Mouse (Mus musculus) cerebellum, adult 2 months (tissue): ENCODE measurements around the gene Jun. TPM values are rescaled to one million over a fixed set of nuclear protein-coding genes. Genes with fewer than 3 reads are reported as not detected.

Experiments used
- DNase-seq, 2 experiments: peaks; one replicate each; pipeline ENCODE4 v3.0.0; 2021
- H3K27ac ChIP-seq: fragments of 200-500 bp; 2 replicates; pipeline ENCODE4 v1.5.1; 2012; ENCODE audit warnings: low read length, control low read depth, inconsistent platforms; ENCODE audit not compliant: insufficient read depth
- H3K27me3 ChIP-seq: fragments of 200-500 bp; 2 replicates; pipeline ENCODE4 v1.6.1; 2012; ENCODE audit warnings: inconsistent platforms, mild to moderate bottlenecking, low read length, moderate library complexity; ENCODE audit not compliant: control insufficient read depth, insufficient read depth
- H3K4me1 ChIP-seq: fragments of 200-500 bp; 2 replicates; pipeline ENCODE4 v1.6.1; 2011; ENCODE audit warnings: low read length; ENCODE audit not compliant: control insufficient read depth, insufficient read depth
- H3K4me3 ChIP-seq: fragments of 200-500 bp; replicated peaks from 2 replicates; pipeline ENCODE3; 2011; ENCODE audit warnings: mild to moderate bottlenecking, low read depth, low read length, control low read depth; ENCODE audit not compliant: insufficient read depth
- CTCF ChIP-seq: fragments of 200-500 bp; IDR thresholded peaks from 2 replicates; pipeline ENCODE4 v1.5.1; 2011; ENCODE audit warnings: low read depth, mild to moderate bottlenecking, control low read depth, low read length, moderate library complexity, borderline replicate concordance; ENCODE audit not compliant: insufficient read depth
- POLR2A ChIP-seq: fragments of 200-500 bp; IDR thresholded peaks from 2 replicates; pipeline ENCODE4 v1.6.1; 2011; ENCODE audit warnings: low read length, control low read depth, borderline replicate concordance; ENCODE audit not compliant: insufficient read depth
- WGBS: fragments of 180-500 bp; shearing (Covaris S2); methylation state at CpG from one replicate; pipeline ENCODE4 v1.1.7; 2018; 5-methylcytosine and 5-hydroxymethylcytosine counted together
- polyA plus RNA-seq: library from polyadenylated mRNA; depleted of rRNA; stranded (reverse); fragments of >200 nt; gene quantifications from 2 replicates; pipeline ENCODE4 v1.2.3, GENCODE M21; 2012; rRNA removed

Jun gene
- 50.8 and 59.7 TPM in 2 replicates for polyA plus RNA-seq

DNA sequence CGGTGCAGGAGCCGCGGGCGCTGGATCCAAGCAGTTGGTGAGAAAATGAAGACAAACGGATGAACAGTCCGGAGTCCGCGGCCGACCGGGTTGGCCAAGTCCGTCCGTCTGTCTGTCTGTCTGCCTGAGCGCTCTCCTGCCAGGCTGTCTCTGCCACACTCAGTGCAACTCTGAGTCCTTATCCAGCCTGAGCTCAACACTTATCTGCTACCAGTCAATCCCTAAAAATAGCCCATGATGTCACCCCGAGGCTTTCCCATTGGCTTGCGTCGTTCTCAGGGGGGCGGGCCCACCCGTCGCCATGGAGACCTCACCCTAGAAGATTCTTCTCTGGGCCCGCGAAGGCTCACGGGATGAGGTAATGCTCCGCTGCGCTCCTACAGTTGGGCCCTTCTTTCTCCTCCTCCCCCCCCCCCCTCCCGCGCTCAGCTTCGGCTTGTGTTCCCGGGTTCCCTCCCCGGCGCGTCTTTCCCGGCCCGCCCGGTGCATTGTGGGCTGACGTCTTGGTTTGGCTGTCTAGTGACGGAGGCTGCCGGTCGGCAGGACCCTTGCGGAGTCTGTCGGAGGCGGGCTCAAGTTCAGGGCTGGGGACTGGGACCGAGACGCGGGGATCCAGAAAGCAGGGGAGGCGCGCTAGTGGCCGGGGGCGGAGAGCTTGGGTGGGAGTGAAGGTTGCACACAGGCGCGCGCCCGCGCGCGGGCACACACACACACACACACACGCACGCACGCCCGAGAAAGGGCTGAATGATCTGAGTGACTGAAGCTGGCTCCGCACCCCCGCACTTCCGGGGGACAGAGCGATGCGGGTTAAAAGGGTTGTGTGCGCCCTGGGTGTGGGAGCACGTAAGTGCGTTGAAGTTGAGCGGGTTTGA, at the start of gene Jun:
Gene Jun, minus strand, starts transcription at position 198 of the 875 bp plus-strand sequence.
- Histone ChIP-seq H3K27ac (peak within 1 kb of the TSS; percentile 89), H3K27me3 (no peaks in the 10 kb centered on the region), H3K4me1 (no peaks in the 10 kb centered on the region; the same call in 1 of the 2 replicates), H3K4me3 (peak within 1 kb of the TSS; percentile 99)
- DNase-seq: peak; percentile 100
- WGBS: under 1% methylated on average over 68 of the region's 68 CpGs
- no peak for TF ChIP-seq CTCF
- peak; percentile 100 for TF ChIP-seq POLR2A

DNA sequence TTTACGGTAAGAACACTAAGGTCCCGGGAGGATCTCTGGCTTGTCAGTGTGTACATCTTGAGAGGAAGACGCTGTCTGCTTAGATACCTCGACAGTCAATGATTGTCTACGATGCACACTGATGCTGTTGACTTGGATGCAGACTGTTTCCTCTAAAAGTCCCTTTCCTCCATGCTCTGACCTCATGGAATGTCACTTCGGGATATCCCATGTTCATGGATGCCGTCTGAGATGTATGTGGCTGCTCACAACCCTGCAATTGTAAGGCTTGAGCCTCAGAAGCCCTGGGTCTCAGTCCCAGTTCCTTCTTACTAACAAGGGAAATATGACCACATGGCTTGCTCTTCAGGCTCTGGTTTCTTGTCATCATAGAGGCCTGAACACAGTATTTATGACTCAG, 49.7 kb upstream of the Jun start:
- Histone ChIP-seq H3K27me3 (no peaks in the 10 kb centered on the region; the same call in 1 of the 2 replicates), H3K4me3 (no peak overlapping the region), H3K27ac (no peak overlapping the region), H3K4me1 (0 out of 2 replicates have a peak, but pooled peaks cover 2% of the 10 kb centered on the region)
- no peak for DNase-seq
- 96% methylated on average over 7 of the region's 7 CpGs for WGBS
- no peak for TF ChIP-seq POLR2A
- no peak for TF ChIP-seq CTCF

DNA sequence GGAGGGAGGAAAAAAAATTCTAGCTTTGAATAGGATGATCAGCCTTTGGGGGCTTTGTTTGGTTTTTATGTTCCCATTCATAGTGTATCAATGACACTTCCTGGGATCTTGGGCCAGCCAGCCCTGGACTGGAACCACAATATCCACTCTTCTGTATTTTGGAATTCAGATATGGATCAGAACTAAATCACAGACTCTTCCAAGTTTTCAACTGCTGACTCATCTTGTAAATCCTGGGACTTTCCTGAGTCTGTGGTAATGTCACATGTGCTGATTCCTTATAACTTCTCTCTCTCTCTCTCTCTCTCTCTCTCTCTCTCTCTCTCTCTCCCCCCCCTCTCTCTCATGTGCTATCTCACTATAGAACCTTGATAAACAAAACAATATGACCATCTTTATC, 48.7 kb upstream of the Jun start:
- H3K4me3 ChIP-seq: no peak overlapping the region
- DNase-seq: no peak
- no peak overlapping the region for H3K27ac ChIP-seq
- H3K27me3 ChIP-seq: no peaks in the 10 kb centered on the region
- TF ChIP-seq POLR2A (no peak), CTCF (no peak)
- H3K4me1 ChIP-seq: 0 out of 2 replicates have a peak, but pooled peaks cover 2% of the 10 kb centered on the region

DNA sequence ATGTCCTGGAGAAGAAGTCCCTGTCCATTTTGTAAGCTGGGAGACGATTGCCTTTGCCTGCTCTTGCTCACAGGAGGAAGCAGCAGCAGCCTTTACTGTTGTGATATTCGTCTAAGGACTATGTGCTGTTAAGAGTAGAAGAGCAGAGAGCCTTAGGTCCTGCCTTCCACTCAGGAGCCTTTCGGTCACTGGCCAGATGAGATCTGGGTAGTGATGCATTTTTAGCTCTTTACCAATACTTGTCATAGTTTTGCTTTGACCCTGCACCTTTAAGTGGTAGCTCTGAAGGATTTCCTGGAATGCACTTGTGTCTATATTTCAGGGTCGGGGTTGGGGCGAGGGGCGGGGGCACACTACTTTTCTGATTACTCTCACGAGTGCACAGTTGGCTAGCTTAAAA, 47.4 kb upstream of the Jun start:
- no peak overlapping the region for H3K27ac ChIP-seq
- H3K4me1 ChIP-seq: 0 out of 2 replicates have a peak, but pooled peaks cover 2% of the 10 kb centered on the region
- TF ChIP-seq POLR2A: no peak
- TF ChIP-seq CTCF: no peak
- H3K4me3 ChIP-seq: no peak overlapping the region
- H3K27me3 ChIP-seq: no peaks in the 10 kb centered on the region
- WGBS: 88% methylated on average over 7 of the region's 7 CpGs
- DNase-seq: no peak

DNA sequence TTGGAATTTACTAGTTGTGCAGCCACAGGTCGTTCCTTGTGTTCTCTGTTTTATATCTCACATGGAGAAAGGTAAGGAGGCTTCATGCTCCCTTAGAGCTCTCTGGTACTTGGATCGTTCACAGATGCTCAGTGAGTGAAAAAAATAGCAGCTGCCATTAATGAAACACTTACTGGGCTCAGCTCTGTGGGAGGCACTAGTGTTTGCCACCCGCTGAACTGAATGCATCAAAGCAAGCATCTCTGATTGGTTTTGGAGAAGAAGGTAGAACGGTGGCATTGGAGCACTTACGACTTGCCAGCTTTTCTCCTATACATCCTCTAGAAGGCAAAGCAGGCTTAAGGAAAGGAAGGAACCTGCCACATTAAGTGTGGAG, 46.7 kb upstream of the Jun start:
- Histone ChIP-seq H3K27ac (no peak overlapping the region), H3K27me3 (no peaks in the 10 kb centered on the region), H3K4me1 (0 out of 2 replicates have a peak, but pooled peaks cover 2% of the 10 kb centered on the region), H3K4me3 (no peak overlapping the region)
- WGBS: 31% methylated on average over 5 of the region's 5 CpGs
- DNase-seq: no peak
- TF ChIP-seq CTCF: no peak
- no peak for TF ChIP-seq POLR2A

DNA sequence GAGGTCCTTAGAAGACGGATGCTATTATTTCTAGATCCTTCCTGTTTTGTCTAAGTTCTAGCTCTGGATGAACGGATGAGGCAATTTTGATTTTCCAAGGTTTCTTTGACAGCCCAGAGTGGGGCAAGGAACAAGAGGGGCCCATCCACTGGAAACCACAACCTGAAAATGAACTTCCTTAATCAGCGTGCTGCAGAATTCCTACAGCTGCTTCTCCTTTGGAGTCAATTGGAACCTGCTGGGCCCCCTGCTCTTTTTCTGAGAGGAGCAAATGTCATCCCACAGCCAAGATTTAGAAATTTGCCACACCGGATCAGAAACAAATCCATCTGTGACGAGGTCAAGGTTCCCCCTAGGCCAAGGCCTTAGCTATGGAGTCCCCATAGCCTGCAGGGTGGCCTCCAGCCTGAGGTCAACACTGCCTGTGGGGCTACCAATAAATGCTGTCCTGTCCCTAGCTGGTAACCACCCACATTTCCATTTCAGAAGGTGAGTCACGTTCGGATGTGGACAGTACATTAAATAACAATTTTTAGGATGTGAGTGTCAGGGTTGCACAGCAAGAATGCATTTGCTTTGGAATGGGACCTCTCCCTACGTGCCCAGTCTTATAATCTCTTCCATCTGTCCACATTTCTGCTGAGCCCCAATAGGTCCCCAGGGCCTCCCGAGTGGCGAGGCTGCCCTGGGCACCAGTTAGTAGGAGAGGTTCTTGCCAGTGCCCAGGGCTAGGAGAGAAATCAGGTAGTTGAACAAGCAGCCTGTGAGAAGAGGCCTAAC, 46.1 kb upstream of the Jun start:
- Histone ChIP-seq H3K27ac (no peak overlapping the region), H3K27me3 (no peaks in the 10 kb centered on the region), H3K4me3 (no peak overlapping the region), H3K4me1 (0 out of 2 replicates have a peak, but pooled peaks cover 2% of the 10 kb centered on the region)
- DNase-seq: no peak
- TF ChIP-seq CTCF: no peak
- no peak for TF ChIP-seq POLR2A
- WGBS: 46% methylated on average over 10 of the region's 10 CpGs

DNA sequence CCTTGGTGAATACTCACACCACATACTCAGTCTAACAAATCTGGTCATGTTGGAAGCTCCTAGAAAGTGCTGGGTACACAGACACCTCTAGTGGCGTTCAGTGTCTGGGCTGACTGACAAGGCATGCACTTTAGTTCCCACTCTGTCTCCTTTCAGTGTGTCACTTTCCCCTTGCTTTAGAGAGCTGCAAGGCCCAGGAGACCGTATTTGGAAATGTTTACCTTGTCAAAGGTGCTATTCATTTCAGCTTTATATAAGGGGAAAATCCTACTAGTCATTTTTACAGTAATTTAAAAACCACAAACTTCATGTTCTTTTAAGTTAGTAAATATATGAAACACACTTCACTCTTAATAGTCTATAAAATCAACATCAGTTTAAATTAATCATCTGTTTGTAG, 44.7 kb upstream of the Jun start:
- H3K27ac ChIP-seq: no peak overlapping the region
- 0 out of 2 replicates have a peak, but pooled peaks cover 2% of the 10 kb centered on the region for H3K4me1 ChIP-seq
- no peak overlapping the region for H3K4me3 ChIP-seq
- TF ChIP-seq CTCF: no peak
- no peak for TF ChIP-seq POLR2A
- no peak for DNase-seq
- WGBS: 89% methylated on average over 2 of the region's 2 CpGs
- H3K27me3 ChIP-seq: no peaks in the 10 kb centered on the region
